ENCODE assay signal across 10 mouse cellular contexts in genomic region chr6:140697994-140698393, GRCm38 (mm10). TPM values are rescaled to one million over a fixed set of nuclear protein-coding genes. Genes with fewer than 3 reads are reported as not detected.
A peak's percentile ranks its signal among the peaks of the same experiment; 100 is the strongest.
DNase-seq lines count a peak whose midpoint lies in the region; ATAC-seq and TF ChIP-seq lines count a peak whose summit lies in the region.
"Had no signal": no experiment of that assay in that cellular context is flagged by ENCODE, and none has a peak within 500 bp of the region (broad histone marks: within the 10 kb centered on the region; RNA-seq: fewer than 3 reads in every experiment).

No protein-coding gene starts in this region.

- DNase-seq in midbrain, embryonic 14.5 days, result peak; percentile 29
- DNase-seq in midbrain, embryonic 10.5 days (ENCODE audit: low spot score), result no peak
- DNase-seq in layer of hippocampus, adult 11-12 months (ENCODE audit: low spot score), result peak; percentile 73
- DNase-seq in left cerebral cortex, postnatal 4 days, result peak; percentile 78
- peak; percentile 51 for DNase-seq in telencephalon, adult 2 months (ENCODE audit: low read depth, low spot score)
- no peak for DNase-seq in thymus, adult 2 months

- no peak for ATAC-seq in midbrain, embryonic 14.5 days (ENCODE audit: low FRiP score, low TSS enrichment)
- no peak for ATAC-seq in megakaryocyte progenitor cell, adult 5-6 weeks (replicated peaks; ENCODE audit: poor library complexity)

- no peaks in the 10 kb centered on the region for H3K9me3 ChIP-seq in midbrain, embryonic 14.5 days (ENCODE audit: control insufficient read depth, low read length)
- H3K9me3 ChIP-seq in midbrain, embryonic 10.5 days (replicated peaks), result no peaks in the 10 kb centered on the region

- no peaks in the 10 kb centered on the region for H3K4me1 ChIP-seq in midbrain, embryonic 14.5 days (ENCODE audit: control insufficient read depth, insufficient read depth, low read length)
- H3K4me1 ChIP-seq in midbrain, embryonic 10.5 days, result no peaks in the 10 kb centered on the region
- H3K4me1 ChIP-seq in thymus, adult 2 months (replicated peaks; ENCODE audit: control insufficient read depth, insufficient read depth, low read length), result 0 out of 2 replicates have a peak, but pooled peaks cover 5% of the 10 kb centered on the region
- H3K4me1 ChIP-seq: heart, embryonic 12.5 days had no signal

- TF ChIP-seq CTCF in thymus, adult 2 months (IDR thresholded peaks at IDR 0.05; ENCODE audit: borderline replicate concordance, control insufficient read depth, extremely low read depth, insufficient read depth, low read length, poor library complexity), result no peak

- no peaks in the 10 kb centered on the region for H3K36me3 ChIP-seq in midbrain, embryonic 14.5 days (ENCODE audit: control insufficient read depth, insufficient read depth, low read length)
- no peaks in the 10 kb centered on the region for H3K36me3 ChIP-seq in midbrain, embryonic 10.5 days
- no peaks in the 10 kb centered on the region for H3K36me3 ChIP-seq in thymus, adult 2 months (ENCODE audit: control insufficient read depth, insufficient read depth, low read length)
- H3K36me3 ChIP-seq: heart, embryonic 12.5 days had no signal

- H3K9ac ChIP-seq in midbrain, embryonic 14.5 days (replicated peaks; ENCODE audit: low read length), result no peak overlapping the region
- H3K9ac ChIP-seq: heart, embryonic 12.5 days had no signal

- TF ChIP-seq POLR2A in thymus, adult 2 months (IDR thresholded peaks at IDR 0.05; ENCODE audit: control insufficient read depth, extremely low read depth, insufficient read depth, low read length, poor library complexity), result no peak

- no peak overlapping the region for H3K4me3 ChIP-seq in midbrain, embryonic 14.5 days (replicated peaks; ENCODE audit: low read depth, low read length)
- H3K4me3 ChIP-seq in midbrain, embryonic 10.5 days, result no peak overlapping the region
- H3K4me3 ChIP-seq in thymus, adult 2 months (ENCODE audit: control insufficient read depth, insufficient read depth, low read length), result no peak overlapping the region
- H3K4me3 ChIP-seq: heart, embryonic 12.5 days had no signal

- no peaks in the 10 kb centered on the region for H3K27me3 ChIP-seq in midbrain, embryonic 14.5 days (ENCODE audit: control insufficient read depth, insufficient read depth, low read length)
- no peaks in the 10 kb centered on the region for H3K27me3 ChIP-seq in midbrain, embryonic 10.5 days (ENCODE audit: low read depth, poor library complexity, severe bottlenecking)
- H3K27me3 ChIP-seq in thymus, adult 2 months (ENCODE audit: control insufficient read depth, insufficient read depth, low read length), result no peaks in the 10 kb centered on the region
- H3K27me3 ChIP-seq: heart, embryonic 12.5 days had no signal

- no peak overlapping the region for H3K27ac ChIP-seq in midbrain, embryonic 14.5 days (replicated peaks; ENCODE audit: low read depth, low read length)
- H3K27ac ChIP-seq in midbrain, embryonic 10.5 days (replicated peaks), result no peak overlapping the region
- H3K27ac ChIP-seq in thymus, adult 2 months (ENCODE audit: control insufficient read depth, insufficient read depth, low read length), result no peak overlapping the region
- H3K27ac ChIP-seq: macrophage had no signal

- no peak overlapping the region for H3K4me2 ChIP-seq in midbrain, embryonic 14.5 days (ENCODE audit: low read length)
- H3K4me2 ChIP-seq: heart, embryonic 12.5 days had no signal

- 90% methylated on average over 11 of the region's 11 CpGs for WGBS in midbrain, embryonic 14.5 days
- WGBS in midbrain, embryonic 10.5 days, result 91% methylated on average over 11 of the region's 11 CpGs
- WGBS in thymus, adult 2 months, result 96% methylated on average over 11 of the region's 11 CpGs

- intact Hi-C loops in left cerebral cortex, postnatal 4 days (cut with DNase I), result loop anchor here (5.0 kb wide), 1 partner anchor 726 kb away; no protein-coding TSS in a partner anchor

RNA-seq across cellular contexts. Expression of gene Gm11077, which starts 31.1 kb away (rescaled TPM):
- polyA plus RNA-seq in midbrain, embryonic 14.5 days (2014; fragmentation: Nextera tagmentation; extraction: Ambion mirVana), result not detected in 2 replicates
- not detected in 2 replicates for polyA plus RNA-seq in midbrain, embryonic 10.5 days (2016; fragmentation: Nextera tagmentation; extraction: Ambion mirVana)
- total RNA-seq in left cerebral cortex, postnatal 4 days (2021), result not detected
- total RNA-seq in megakaryocyte progenitor cell, adult 5-6 weeks (2015), result not detected in 2 replicates
- not detected in 2 replicates for total RNA-seq in megakaryocyte progenitor cell, adult 5-6 weeks (2017)
- not detected in 2 replicates for polyA plus RNA-seq in thymus, adult 2 months (2012; rRNA removed)
- polyA plus RNA-seq: heart, embryonic 12.5 days; kidney, embryonic 14.5 days; macrophage had no signal

Comparison
In these comparisons a context has a peak if more than half of its experiments do, and no peak if none do; other contexts are left out.
1. DNase-seq: peak in midbrain, embryonic 14.5 days (single experiment), layer of hippocampus, adult 11-12 months (single experiment), left cerebral cortex, postnatal 4 days (single experiment) and telencephalon, adult 2 months (single experiment); none in midbrain, embryonic 10.5 days (single experiment) and thymus, adult 2 months (single experiment).